Mouse (Mus musculus) gastrocnemius, adult 8-10 months (tissue): ENCODE data around the gene Cops7a. TPM values are rescaled to one million over a fixed set of nuclear protein-coding genes. Genes with fewer than 3 reads are reported as not detected.
A peak's percentile ranks its signal among the peaks of the same experiment; 100 is the strongest.

Source experiments
- DNase-seq, 2 experiments: peaks; one replicate each; pipeline ENCODE4 v3.0.0; 2022; ENCODE audit warnings: low spot score in 2 of 2
- total RNA-seq, 4 experiments: library from RNA; stranded (reverse); gene quantifications; 2 replicates each; pipeline ENCODE4 v1.2.4; 2022

Gene Cops7a
- total RNA-seq, 4 experiments from 2014 or later: 122 to 142 (median 131) TPM

- no peak for DNase-seq
These were observed 46.3 kb downstream of the Cops7a start for GRCm38 (mm10) chr6:124918890-124919627.

DNA sequence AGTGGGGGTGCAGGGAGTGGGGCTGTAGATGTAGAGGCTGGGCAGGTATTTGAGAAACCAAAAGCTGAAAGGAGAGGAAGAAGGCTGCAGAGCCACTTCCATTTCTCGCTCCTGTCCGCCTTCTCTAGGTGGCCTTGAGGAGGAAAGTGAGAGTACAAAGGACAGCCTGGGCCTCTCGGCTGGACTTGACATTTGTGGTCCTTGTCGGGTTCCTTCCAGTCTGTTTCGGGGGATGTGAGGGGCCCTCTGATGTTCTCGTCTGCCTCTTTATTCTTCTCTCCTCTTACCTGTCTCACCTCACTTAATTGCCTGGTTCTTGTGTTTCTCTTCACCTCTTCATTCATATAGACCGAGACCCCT lies 47.0 kb downstream of the Cops7a start:
- DNase-seq: no peak

DNA sequence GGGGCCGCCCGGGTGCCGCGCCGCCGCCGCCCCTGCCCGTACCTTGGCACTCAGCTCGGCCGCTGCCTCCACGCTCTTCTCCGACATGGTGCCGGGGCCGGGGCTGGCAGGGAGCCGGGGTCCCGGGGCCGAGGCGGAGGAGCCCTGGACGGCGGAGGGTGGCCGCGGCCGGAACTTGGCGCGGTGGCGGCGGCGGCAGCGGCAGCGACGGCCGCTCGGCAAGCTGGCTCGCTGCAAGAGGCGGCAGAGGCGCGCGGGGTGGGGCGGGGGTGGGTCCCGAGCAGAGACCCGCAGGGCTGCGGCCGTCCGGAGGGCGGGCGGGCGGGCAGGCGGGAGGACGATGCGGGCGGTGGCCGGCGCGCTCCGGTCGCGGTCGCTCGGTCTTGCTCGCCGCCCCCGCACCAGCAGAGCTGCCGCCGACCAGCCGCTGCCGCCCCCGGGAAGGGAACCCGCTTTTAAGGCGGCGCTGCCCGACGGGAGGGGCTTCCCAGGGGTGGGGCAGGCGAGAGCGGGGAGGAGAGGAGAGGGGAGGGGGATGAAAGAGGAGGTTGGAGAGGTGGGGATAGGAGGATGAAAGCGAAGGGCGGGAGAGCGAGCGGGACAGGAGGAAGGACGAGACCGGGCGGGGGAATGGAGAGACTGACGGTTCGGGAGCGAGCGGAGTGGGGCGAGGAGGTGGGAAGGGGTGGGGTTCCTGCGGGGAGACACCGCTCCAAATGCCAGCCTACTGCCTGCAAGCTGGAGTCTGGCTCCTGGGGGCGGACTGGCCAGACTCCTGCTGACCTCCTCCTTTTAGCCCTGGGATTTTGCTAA lies 47.6 kb downstream of the Cops7a start:
- peak; percentile 69 to 79 for DNase-seq

- DNase-seq: peak; percentile 88
These were observed 48.4 kb downstream of the Cops7a start for GRCm38 (mm10) chr6:124916695-124917517.

DNA sequence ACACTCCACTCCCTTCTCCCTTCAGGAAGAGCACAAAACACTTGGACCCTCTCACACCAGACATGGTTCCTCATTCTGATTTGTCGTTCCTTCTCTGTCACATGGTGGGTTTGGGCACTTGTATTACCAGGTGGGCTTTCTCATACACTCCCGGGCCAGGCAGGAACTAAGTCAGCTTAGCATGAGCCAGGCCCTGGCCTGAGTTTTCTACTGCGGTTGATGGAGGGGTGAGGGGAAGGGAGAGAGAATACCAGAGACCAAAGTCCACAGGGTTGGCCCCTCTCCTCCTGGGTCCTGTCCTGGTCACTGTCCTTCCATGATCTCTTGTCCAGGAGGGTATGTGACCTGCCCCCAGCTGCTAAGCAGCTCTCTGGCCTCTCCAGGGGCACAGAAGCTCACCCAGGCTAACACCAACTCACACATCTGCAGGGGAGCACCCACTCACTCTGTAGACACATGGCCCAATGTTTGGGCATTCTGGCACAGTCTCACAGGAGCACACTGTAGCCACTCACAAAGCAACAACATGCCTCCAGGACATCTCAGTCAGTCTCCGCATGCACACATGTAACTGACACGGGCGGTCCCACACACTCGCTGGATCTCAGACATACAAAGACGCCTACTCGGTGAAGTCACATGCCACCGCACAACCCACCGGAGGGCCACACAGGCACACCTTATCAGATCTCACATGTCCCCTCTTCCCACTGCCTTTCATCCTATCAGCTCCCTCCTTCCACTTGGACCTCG lies 49.2 kb downstream of the Cops7a start:
- no peak for DNase-seq

GRCm38 (mm10) chr6:124915160-124915941 lies 50.0 kb downstream of the Cops7a start:
- no peak for DNase-seq

GRCm38 (mm10) chr6:124914511-124914910 lies 50.8 kb downstream of the Cops7a start:
- DNase-seq: no peak

GRCm38 (mm10) chr6:124913721-124914285 lies 51.5 kb downstream of the Cops7a start:
- no peak for DNase-seq

GRCm38 (mm10) chr6:124913214-124913613 lies 52.1 kb downstream of the Cops7a start:
- DNase-seq: no peak

- DNase-seq: no peak
These were observed 53.7 kb downstream of the Cops7a start, which contains the start of gene Lag3 for GRCm38 (mm10) chr6:124911533-124912218. TSS of gene Lag3 (minus strand) at chr6:124911705.

DNA sequence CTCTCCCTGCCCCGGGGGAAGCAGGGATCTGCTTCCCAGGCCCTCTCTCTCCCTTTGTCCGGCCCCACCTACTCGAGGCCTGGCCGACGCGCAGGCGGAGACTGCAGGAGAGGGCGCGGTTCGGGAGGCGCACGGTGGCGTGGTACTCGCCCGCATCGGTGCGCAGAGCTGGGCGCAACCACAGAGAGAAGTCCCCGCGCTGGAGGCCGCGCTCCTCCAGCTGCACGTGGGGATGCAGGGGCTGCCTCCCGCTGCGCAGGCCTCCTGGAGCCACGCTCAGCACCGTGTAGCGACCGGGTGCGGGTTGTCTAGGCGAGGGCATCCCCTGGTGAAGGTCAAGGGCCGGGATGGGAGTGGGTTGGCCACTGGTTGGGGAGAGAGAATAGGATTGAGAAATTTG lies 55.3 kb downstream of the Cops7a start:
- DNase-seq: no peak

Other genes starting within 250 kb of the Cops7a start
- 1 to 10 TPM in 3 of 4 experiments, under 1 TPM in 1; 0.80 to 2.0 (median 1.2) TPM for gene Ptpn6, start 226.8 kb downstream of the Cops7a start, total RNA-seq
- 100 to 1,000 TPM; 146 to 173 (median 164) TPM for gene Grcc10, start 224.2 kb downstream of the Cops7a start, total RNA-seq
- not detected for gene Gm45234, start 209.5 kb downstream of the Cops7a start, total RNA-seq
- 10 to 100 TPM; 41.9 to 59.4 (median 49.2) TPM for gene Atn1, start 209.0 kb downstream of the Cops7a start, total RNA-seq
- 1 to 10 TPM in 3 of 4 experiments, under 1 TPM in 1; 0.75 to 1.4 (median 1.1) TPM for gene Eno2, start 195.9 kb downstream of the Cops7a start, total RNA-seq
- not detected for gene Lrrc23, start 185.8 kb downstream of the Cops7a start, total RNA-seq
- 1 to 10 TPM; 1.9 to 4.1 (median 2.9) TPM for gene Spsb2, start 156.9 kb downstream of the Cops7a start, total RNA-seq
- gene Tpi1, start 151.2 kb downstream of the Cops7a start, total RNA-seq: 1,000 to 10,000 TPM; 2,418 to 2,798 (median 2,572) TPM
- 10 to 100 TPM; 44.3 to 48.1 (median 45.2) TPM for gene Usp5, start 136.1 kb downstream of the Cops7a start, total RNA-seq
- under 1 TPM; 0.31 to 0.51 (median 0.37) TPM for gene Cdca3, start 136.0 kb downstream of the Cops7a start, total RNA-seq
- gene Gnb3, start 125.3 kb downstream of the Cops7a start, total RNA-seq: 1 to 10 TPM in 2 of 4 experiments, under 1 TPM in 2; 0.70 to 1.1 (median 1.0) TPM
- gene P3h3, start 107.8 kb downstream of the Cops7a start, total RNA-seq: 1 to 10 TPM; 2.0 to 4.5 (median 3.3) TPM
- gene Gpr162, start 101.6 kb downstream of the Cops7a start, total RNA-seq: not detected
- gene Cd4, start 77.3 kb downstream of the Cops7a start, total RNA-seq: under 1 TPM in 1 of 4 experiments, not detected in 3; 0.11 TPM
- under 1 TPM in 1 of 4 experiments, not detected in 3; 0.31 TPM for gene Lag3, start 53.8 kb downstream of the Cops7a start, total RNA-seq
- 10 to 100 TPM; 64.6 to 83.2 (median 76.8) TPM for gene Ptms, start 45.4 kb downstream of the Cops7a start, total RNA-seq
- 100 to 1,000 TPM; 192 to 219 (median 202) TPM for gene Mlf2, start 34.2 kb downstream of the Cops7a start, total RNA-seq
- under 1 TPM in 3 of 4 experiments, not detected in 1; 0.19 to 0.70 (median 0.36) TPM for gene Pianp, start 31.2 kb upstream of the Cops7a start, total RNA-seq
- 10 to 100 TPM; 24.3 to 29.7 (median 27.4) TPM for gene Zfp384, start 43.6 kb upstream of the Cops7a start, total RNA-seq
- gene Ing4, start 74.2 kb upstream of the Cops7a start, total RNA-seq: 10 to 100 TPM; 19.8 to 22.3 (median 20.7) TPM
- 1 to 10 TPM in 3 of 4 experiments, under 1 TPM in 1; 0.97 to 2.5 (median 1.5) TPM for gene Acrbp, start 84.2 kb upstream of the Cops7a start, total RNA-seq
- gene Lpar5, start 102.4 kb upstream of the Cops7a start, total RNA-seq: under 1 TPM in 1 of 4 experiments, not detected in 3; 0.20 TPM
- gene Chd4, start 130.4 kb upstream of the Cops7a start, total RNA-seq: 10 to 100 TPM; 72.6 to 77.3 (median 74.3) TPM
- gene Nop2, start 166.4 kb upstream of the Cops7a start, total RNA-seq: 10 to 100 TPM; 16.3 to 21.1 (median 19.0) TPM
- gene Iffo1, start 179.7 kb upstream of the Cops7a start, total RNA-seq: 1 to 10 TPM; 6.6 to 8.9 (median 7.5) TPM
- gene Gapdh, start 200.9 kb upstream of the Cops7a start, total RNA-seq: over 10,000 TPM; 10,104 to 14,130 (median 11,228) TPM
- gene Ncapd2, start 226.2 kb upstream of the Cops7a start, total RNA-seq: 10 to 100 TPM in 2 of 4 experiments, 1 to 10 TPM in 2; 7.3 to 14.0 (median 9.1) TPM
- gene Mrpl51, start 226.3 kb upstream of the Cops7a start, total RNA-seq: 100 to 1,000 TPM; 224 to 255 (median 228) TPM